In the genomic region with DNA sequence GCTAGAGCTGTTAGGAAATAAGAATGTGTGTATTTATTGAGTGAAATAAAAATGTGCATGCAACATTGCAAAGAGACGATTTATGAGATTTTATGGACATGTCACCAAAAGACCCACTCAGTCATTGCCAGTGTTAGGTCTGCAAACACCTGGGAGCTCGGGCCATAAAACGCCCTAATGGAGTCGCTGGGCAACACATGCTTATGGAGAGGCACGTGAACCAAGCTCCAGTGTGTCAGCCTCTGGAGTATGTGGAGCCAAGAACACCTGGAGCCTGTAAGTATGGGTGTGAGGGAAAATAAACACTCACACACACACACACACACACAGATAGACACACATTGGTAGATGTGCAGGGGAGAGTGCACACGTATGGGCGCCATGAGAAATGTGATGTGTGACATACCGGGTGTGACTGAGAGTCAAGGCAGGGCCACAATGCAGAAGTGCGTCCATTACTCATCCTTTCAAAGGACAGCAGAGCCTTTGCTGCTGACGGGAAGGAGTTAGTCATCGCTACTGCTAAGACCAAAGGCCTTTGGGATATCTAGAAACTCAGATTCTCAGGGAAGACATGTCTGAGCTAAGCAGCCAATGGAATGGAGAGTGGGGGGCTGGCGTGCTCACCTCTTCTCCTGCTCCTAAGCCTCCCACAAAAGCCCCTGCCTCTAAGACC, we compare ENCODE assay signal across 26 mouse cellular contexts.
A peak's percentile ranks its signal among the peaks of the same experiment; 100 is the strongest.
DNase-seq lines count a peak whose midpoint lies in the region; ATAC-seq lines count a peak whose summit lies in the region.
"Had no signal": no experiment of that assay in that cellular context is flagged by ENCODE, and none has a peak within 500 bp of the region (broad histone marks: within the 10 kb centered on the region; RNA-seq: fewer than 3 reads in every experiment).

No protein-coding gene starts in this region.

- 92% methylated on average over 12 of the region's 12 CpGs for WGBS in forebrain, embryonic 11.5 days
- WGBS in forebrain, embryonic 13.5 days = 92% methylated on average over 12 of the region's 12 CpGs

- no peak overlapping the region for H3K4me3 ChIP-seq in forebrain, embryonic 11.5 days (ENCODE audit: low read depth, low read length)
- H3K4me3 ChIP-seq in forebrain, embryonic 13.5 days = no peak overlapping the region
- H3K4me3 ChIP-seq: forebrain, embryonic 12.5 days; gastrocnemius, adult 2 months; layer of hippocampus, adult 2 months; midbrain, embryonic 13.5 days; neural tube, embryonic 12.5 days had no signal

- no peaks in the 10 kb centered on the region for H3K36me3 ChIP-seq in forebrain, embryonic 11.5 days (ENCODE audit: control insufficient read depth, insufficient read depth, low read length)
- H3K36me3 ChIP-seq in forebrain, embryonic 13.5 days (ENCODE audit: poor library complexity, severe bottlenecking) = no peaks in the 10 kb centered on the region
- H3K36me3 ChIP-seq: forebrain, embryonic 12.5 days; midbrain, embryonic 13.5 days; neural tube, embryonic 12.5 days had no signal

- no peaks in the 10 kb centered on the region for H3K9me3 ChIP-seq in forebrain, embryonic 11.5 days (ENCODE audit: control insufficient read depth, low read length)
- no peaks in the 10 kb centered on the region for H3K9me3 ChIP-seq in forebrain, embryonic 13.5 days (replicated peaks)
- H3K9me3 ChIP-seq: forebrain, embryonic 12.5 days; midbrain, embryonic 13.5 days; neural tube, embryonic 12.5 days had no signal

- H3K9ac ChIP-seq in forebrain, embryonic 11.5 days (ENCODE audit: low read length) = no peak overlapping the region
- no peak overlapping the region for H3K9ac ChIP-seq in forebrain, embryonic 13.5 days
- H3K9ac ChIP-seq: forebrain, embryonic 12.5 days; midbrain, embryonic 13.5 days; neural tube, embryonic 12.5 days had no signal

- H3K4me1 ChIP-seq in forebrain, embryonic 11.5 days (replicated peaks; ENCODE audit: control insufficient read depth, insufficient read depth, low read length) = 0 out of 2 replicates have a peak, but pooled peaks cover 1% of the 10 kb centered on the region
- no peaks in the 10 kb centered on the region for H3K4me1 ChIP-seq in forebrain, embryonic 13.5 days
- H3K4me1 ChIP-seq: forebrain, embryonic 12.5 days; midbrain, embryonic 13.5 days; neural tube, embryonic 12.5 days had no signal

- no peaks in the 10 kb centered on the region for H3K27me3 ChIP-seq in forebrain, embryonic 11.5 days (ENCODE audit: control insufficient read depth, insufficient read depth, low read length)
- H3K27me3 ChIP-seq in forebrain, embryonic 13.5 days = no peaks in the 10 kb centered on the region
- H3K27me3 ChIP-seq: forebrain, embryonic 12.5 days; midbrain, embryonic 13.5 days; neural tube, embryonic 12.5 days had no signal

- H3K4me2 ChIP-seq in forebrain, embryonic 11.5 days (ENCODE audit: low read depth, low read length, severe bottlenecking) = no peak overlapping the region
- H3K4me2 ChIP-seq in forebrain, embryonic 13.5 days = no peak overlapping the region
- H3K4me2 ChIP-seq: forebrain, embryonic 12.5 days; heart, embryonic 11.5 days; midbrain, embryonic 13.5 days; neural tube, embryonic 12.5 days had no signal

- ATAC-seq in forebrain, embryonic 11.5 days (replicated peaks; ENCODE audit: low FRiP score) = no peak
- ATAC-seq in forebrain, embryonic 13.5 days = no peak
- peak; percentile 41 for ATAC-seq in megakaryocyte, adult 5-6 weeks (ENCODE audit: poor library complexity, severe bottlenecking)
- ATAC-seq: CD4-positive, CD25-positive, alpha-beta regulatory T cell, adult 4 months; hindbrain, postnatal 0 days; intestine, embryonic 16.5 days; midbrain, embryonic 13.5 days had no signal

- peak; percentile 17 for DNase-seq in forebrain, embryonic 11.5 days (ENCODE audit: low spot score)
- DNase-seq in lung, postnatal 36 days = peak; percentile 15
- no peak for DNase-seq in lung, adult 18-20 months
- no peak for DNase-seq in layer of hippocampus, postnatal 36 days
- no peak for DNase-seq in right cerebral cortex, postnatal 4 days
- no peak for DNase-seq in ovary, postnatal 10 days (ENCODE audit: low spot score)
- DNase-seq: adrenal gland, postnatal 25 days; cerebellum, adult 11-12 months; cerebellum, postnatal 10 days; gastrocnemius, adult 2 months; heart, postnatal 10 days; kidney, adult 9 months; kidney, postnatal 25 days; lung, adult 2 months; lung, postnatal 4 days; right cerebral cortex, adult 18-20 months had no signal

- H3K27ac ChIP-seq in forebrain, embryonic 11.5 days (ENCODE audit: low read depth, low read length) = no peak overlapping the region
- H3K27ac ChIP-seq in forebrain, embryonic 13.5 days = no peak overlapping the region
- H3K27ac ChIP-seq: forebrain, embryonic 12.5 days; gastrocnemius, adult 2 months; hindbrain, postnatal 0 days; layer of hippocampus, adult 2 months; midbrain, embryonic 13.5 days; neural tube, embryonic 12.5 days had no signal

Comparison
In these comparisons a context has a peak if more than half of its experiments do, and no peak if none do; other contexts are left out.
1. DNase-seq: peak in forebrain, embryonic 11.5 days (single experiment) and lung, postnatal 36 days (single experiment); none in lung, adult 18-20 months (0 of 2), layer of hippocampus, postnatal 36 days (0 of 2), right cerebral cortex, postnatal 4 days (single experiment) and ovary, postnatal 10 days (single experiment).